Mouse (Mus musculus): ENCODE data around the gene Hck.

Hck gene

DNA sequence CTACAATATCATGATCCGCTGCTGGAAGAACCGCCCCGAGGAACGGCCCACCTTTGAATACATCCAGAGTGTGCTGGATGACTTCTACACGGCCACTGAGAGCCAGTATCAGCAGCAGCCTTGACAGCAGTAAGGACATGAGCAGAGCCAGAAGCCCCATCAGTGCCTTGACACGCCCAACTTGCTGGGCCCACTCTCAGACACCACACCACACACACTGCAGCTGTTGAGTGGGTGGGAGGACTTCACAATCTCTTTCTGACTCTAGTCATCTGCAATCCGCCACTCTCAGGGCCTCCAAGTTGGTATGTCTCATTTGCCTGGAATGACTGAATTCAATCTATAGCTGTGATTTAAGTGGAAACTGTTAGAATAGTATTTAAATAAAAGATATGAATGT is 42.8 kb downstream of the Hck start:
- no peak for DNase-seq (ENCODE audit: low read depth, low spot score)

DNA sequence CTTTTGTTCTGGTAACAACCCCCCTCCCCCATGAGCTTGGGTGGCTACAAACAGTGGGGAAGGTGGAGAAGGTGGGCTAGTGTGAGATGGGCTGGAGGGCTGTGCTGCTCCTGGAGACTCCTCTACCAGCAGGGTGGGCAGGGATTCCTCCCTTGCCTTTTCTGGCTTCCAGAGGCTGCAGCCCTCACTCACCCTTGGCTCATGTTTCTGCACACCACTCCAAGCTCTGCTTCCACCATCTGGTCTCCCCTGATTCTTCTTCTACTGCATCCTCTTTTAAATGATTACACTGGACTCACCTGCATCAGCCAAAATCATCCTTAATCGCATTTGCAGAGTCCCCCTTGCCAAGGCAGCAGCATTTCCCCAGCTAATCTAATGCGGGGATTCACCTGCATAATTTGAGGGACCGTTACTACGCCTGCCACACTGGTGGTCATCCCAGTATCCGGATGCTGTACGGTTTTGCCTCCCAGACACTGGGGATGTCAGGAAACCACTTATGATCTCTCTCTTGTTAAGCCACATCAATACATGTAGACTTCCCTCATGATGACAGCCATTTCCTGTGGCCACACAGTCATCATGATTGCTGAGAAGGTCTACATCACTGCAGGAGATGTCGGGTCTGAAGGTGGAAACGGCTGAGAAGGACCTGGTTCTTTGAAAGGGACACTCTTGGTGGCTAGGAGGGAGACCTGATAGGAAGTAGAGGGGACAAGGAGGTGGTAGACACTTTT is 43.8 kb downstream of the Hck start:
- no peak for DNase-seq (ENCODE audit: low read depth, low spot score)

DNA sequence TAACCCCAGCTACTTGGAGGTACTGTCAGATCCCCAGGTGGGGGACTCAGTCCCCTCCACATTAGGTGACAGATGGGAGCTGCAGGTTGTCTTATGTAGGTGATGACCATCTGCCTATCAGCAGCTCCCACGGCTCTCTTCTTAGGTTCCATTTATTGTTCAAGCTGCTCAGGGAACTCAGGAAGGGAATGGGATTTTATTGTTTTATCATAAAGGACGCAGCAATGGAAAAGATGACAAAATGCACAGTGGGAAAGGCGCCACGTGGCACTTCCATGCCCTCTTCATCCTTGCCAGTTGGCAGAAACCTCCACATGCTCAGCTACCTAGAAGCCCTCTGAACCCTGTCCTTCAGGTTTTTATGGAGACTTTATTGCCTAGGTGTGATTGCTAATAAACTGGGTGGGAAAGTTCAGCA is 44.8 kb downstream of the Hck start:
- DNase-seq (ENCODE audit: low read depth, low spot score): no peak

DNA sequence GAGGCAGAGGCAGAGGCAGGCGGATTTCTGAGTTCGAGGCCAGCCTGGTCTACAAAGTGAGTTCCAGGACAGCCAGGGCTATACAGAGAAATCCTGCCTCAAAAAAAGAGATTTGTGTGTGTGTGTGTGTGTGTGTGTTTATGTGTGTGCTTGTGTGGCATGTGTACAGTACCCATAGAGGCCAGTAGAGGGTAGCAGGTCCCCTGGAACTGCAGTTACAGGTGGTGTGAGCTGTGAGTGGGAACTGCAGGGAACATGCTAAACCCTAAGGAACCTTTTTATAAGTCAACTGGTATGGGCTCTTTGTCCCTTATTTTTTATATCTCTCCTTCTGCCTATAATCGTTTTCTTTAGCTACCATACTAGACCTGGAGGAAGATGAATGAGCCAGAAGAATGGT is 49.0 kb downstream of the Hck start:
- DNase-seq (ENCODE audit: low read depth, low spot score): peak; percentile 77

DNA sequence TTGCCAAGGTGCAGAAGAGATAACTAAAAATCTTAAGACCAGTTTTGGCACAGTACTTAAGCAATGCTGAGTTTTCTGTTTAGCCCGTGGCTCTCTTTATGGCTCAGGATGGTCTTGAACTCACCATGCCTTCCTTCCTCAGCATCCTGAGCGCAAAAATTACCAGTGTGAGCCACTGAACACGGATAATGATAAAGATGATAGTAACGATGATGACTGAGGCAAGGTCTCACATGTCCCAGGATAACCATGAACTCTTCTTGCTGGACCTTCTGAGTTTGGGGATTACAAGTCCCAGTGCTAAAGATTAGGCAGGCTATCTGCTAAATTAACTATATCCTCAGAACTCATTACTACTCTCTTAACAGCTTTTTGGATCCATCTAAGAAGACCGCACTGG is 51.9 kb downstream of the Hck start:
- DNase-seq (ENCODE audit: low read depth, low spot score): no peak

DNA sequence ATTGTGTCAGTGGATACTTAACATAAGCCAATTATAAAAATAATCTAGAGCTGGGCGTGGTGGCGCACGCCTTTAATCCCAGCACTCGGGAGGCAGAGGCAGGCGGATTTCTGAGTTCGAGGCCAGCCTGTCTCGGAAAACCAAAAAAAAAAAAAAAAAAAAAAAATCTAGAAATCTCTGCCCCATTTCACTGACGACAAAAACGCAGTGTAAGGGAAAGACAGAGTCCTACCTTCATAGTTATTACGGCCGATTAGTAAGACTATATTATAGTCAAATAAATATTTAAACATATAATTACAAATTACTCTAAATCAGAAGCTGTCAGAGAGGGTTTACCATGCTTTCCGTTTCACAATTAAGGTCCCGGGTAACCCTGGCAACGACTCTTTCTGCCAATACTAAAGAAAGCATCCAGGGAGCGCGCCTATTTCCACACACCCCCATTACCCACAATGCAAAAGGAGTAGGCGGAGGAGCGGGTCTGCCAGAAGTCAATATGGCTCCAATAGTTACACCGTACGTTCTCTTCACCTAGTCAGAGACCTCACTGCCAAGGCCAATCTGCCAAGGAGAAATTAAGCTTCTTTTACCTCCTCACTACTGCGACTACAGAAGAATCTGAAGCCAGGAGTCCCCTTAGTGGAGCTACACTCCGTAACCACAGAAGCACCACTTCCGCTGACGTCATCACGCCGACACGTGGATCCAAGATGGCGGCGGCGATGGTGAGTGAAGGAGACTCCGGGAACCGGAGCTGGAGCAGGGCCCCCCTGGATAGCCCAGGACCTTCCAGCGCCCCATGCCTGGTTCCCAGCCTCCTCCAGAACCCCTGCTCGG is 52.8 kb downstream of the Hck start, which contains the start of gene Tm9sf4:
Gene Tm9sf4, plus strand, starts transcription at position 460 of the 840 bp plus-strand sequence.
- DNase-seq (ENCODE audit: low read depth, low spot score): peak; percentile 97

DNA sequence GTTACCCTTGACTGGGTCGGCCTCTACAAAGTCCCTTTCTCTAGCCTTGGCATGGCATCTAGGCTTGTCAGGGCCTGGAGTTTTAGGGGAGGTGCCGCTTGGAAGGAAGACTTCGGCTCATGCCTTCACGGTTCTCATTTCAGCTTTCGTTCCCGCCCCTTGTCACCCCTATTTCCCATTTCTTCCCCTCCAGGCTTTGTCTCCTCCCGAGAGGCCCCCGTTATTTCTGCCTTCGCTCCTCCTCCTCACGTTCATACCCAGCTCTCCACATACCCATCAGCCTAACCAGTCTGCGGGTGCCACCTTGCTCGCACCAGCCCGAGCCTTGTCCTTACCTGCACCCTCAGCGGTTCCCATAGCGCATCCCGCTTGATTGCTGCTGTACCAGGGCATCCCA is 53.4 kb downstream of the Hck start:
- DNase-seq (ENCODE audit: low read depth, low spot score): no peak

DNA sequence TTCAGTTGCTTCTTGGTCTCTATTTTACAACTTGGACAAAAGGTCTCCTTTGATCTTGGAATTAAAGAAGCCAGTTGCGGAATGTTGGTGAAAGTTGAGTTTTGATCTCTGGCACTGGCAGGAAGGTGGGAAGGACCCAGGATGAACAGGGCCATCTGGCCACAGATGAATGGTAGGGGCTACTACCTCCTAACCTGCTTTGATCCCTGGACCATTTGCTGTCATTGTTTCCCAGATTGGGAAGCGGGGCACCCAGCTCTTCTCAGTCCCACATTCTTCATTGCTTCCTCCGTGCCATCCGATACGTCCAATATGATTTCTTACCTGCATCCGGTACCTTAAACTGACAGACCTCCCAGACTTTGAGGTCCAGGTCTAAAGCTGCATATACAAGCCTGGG is 58.9 kb downstream of the Hck start:
- peak; percentile 15 for DNase-seq (ENCODE audit: low read depth, low spot score)

DNA sequence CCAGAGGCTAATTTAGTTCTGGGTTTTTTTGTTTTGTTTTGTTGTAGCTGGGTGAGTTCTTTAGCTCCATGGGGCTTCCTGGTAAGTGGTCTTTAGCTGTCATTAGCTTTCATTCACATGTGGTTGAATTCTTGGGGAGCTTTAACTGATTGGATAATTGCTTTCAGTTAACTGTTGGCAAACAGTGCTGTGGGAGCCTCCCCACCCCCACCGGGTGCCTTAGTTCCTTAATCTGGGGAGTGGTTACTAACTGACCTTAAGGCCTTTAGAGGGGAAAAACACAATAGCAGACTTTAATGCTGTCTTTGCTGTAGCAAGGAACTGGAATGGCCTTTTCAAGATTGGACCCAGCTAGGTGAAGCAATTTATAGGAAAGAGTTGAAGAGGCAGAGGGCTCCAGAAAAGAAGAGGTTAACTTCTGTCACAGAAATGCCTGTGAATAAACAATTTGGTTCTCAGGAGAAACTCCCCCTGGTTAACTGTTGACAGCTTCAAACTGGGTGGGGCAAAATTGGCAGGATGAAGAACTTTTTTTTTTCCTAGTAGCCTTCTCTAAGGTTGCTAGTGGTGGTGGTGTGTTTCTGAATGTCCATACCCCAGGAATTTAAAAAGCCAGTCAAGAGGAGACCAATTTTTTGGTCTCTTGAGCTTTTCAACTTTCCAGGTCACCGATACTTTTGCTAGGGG is 60.0 kb downstream of the Hck start:
- DNase-seq (ENCODE audit: low read depth, low spot score): peak; percentile 96

DNA sequence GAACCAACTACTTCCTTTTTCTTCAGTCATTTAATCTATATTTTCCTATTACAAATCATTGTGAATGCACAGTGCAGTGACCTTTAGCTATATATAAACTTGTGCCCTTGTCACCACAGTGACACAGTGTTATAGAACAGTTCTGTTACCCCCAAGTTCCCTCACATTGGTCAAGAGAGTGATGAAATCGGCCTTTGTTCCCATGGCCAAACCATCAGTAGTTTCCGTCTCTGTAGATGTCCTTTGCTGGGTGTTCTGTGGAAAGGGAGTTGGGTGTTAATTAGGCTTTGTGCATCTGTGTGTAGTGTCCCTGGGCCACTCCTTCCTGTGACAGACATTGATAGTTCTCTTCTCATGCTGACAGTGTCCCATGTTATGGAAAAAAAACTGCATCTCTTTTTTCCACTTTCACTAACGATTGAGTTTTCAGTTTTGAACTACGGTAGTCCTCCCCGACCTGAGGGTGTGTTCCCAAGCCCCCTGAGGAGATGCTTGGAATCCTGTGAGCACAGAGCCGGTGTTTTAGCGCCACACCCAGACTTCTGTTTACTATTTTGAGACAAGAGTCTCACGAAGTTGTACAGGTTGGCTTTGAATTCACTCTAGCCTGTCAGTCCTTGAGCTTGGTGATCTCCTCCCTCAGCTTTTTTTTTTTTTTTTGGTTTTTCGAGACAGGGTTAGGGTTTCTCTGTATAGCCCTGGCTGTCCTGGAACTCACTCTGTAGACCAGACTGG is 62.4 kb downstream of the Hck start:
- peak; percentile 77 for DNase-seq (ENCODE audit: low read depth, low spot score)

DNA sequence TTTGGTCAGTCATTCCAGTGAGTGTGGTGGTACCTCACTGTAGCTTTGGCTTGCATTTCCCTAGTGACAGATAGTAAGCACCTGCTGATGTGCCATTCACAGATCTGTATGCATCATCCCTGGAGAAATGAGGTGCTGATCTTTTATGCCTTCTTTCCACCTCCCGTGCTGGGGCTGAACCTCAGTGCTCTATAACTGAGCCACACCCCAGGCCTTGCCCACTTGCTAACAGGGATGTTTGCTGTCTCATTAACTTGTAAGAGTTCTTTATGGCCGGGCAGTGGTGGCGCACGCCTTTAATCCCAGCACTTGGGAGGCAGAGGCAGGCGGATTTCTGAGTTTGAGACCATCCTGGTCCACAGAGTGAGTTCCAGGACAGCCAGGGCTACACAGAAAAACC is 63.7 kb downstream of the Hck start:
- DNase-seq (ENCODE audit: low read depth, low spot score): peak; percentile 52

DNA sequence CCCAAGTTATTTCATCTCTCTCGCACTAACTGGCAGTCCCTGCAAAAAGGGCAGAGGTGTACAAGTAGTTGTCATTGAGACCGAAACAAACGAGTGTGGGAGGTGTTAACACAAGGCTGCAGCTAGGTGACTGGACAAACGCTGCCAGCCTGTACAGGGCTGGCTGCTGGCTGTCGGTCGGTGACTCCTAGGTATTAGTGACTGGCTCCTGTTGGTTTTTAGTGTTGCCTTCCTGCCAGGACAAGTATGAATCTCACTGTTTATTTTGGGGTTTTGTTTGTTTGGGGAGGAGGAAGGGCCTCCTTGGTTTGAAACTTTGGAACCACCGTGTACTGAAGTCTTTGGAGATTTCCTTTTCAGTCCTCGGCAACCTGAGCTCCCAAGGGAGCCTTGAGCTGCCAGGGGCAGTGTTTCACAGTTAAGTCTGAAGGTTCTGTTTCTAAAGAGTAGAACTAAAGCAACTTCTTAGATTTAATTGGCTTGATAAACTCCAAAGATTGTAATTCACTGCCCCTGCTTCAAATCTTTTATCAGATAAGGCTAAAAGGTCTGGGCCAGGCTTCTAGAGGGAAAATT is 67.8 kb downstream of the Hck start:
- DNase-seq (ENCODE audit: low read depth, low spot score): no peak

DNA sequence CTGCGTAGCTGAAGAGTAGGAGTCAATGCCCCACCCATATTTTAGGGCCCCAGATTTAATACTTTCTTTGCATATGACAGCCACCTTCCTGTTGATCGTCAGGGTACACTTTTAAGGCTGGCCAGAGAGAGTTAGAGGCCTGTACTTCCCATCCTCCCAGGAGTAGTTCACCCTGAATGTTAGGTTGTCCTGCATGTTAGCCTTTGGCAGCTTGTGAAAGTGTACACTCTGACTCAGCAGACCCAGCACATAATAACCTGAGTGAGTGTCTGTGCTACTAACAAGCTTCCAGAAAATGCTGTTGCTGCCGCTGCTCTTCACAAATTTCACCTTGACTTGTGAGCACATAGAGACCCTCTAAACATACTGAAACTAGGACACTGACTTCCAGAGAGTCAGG is 68.9 kb downstream of the Hck start:
- DNase-seq (ENCODE audit: low read depth, low spot score): no peak

DNA sequence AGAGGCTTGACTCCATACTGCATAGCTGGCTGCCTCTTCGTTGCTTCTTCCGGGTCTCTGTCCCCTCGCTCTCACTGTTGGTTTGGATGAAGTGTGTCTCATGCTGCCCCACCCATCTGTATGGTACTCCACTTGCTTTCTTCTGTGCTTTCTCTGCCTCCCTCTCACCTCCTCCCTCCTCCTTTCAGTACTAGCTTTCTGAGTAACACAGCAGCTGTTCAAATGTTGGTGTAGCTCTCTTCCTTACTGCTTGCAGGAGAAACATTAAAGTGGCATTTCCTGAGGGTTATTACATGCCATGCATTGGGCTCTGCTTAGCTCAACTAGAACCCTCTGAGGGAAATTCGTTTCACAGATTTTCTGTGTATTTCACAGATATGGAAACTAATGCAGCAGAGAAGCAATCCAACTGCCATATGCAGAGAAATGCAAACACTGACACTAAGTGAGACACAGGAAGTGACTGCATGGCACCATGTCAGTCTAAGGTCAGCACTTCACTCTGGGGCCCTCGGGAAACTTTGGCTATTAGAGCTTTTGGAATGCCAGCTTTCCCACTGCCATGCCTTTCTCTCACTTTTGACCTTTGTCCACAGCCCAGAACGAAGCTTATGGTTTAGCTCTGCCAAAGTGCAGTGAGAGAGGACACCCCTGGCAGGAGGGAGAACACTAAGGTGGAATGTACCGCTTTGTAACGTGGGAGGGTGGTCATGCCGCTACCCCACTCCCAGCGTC is 71.0 kb downstream of the Hck start:
- DNase-seq (ENCODE audit: low read depth, low spot score): no peak

DNA sequence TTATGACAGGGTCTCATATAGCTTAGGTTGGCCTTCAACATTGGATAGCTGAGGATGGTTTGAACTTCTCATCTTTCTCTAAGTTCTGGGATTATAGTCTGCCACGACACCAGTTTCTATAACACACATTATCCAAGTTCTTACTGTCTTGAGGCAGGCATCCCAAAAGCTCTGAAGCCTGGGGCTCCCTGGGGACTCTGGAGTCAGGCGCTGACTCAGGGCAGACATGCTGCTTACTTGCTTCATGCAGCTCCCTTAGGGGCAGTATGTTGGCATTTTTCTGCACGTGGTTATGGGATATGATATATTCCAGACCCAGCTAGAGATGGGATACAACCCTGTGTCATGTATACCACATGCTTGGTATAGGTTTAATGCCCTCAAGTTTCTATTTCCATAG is 71.7 kb downstream of the Hck start:
- no peak for DNase-seq (ENCODE audit: low read depth, low spot score)

DNA sequence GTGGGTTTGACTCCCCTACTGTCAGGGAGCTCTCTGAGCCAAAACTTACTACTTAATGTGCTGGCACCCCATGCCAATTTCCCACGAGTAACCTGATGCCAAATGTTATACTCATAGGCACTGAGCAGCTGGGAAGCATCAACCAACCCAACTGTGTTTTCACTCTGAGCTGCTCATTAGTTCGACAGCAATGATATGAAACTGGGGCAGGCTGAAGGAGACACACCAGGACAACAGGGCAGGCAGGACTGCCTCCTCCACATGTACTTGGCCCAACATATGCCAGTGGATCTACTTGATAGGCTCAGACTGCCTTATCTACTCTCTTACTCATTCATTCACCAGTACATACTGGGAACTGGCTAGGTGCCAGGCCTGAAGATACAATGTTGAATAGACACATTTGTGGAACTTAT is 77.9 kb downstream of the Hck start:
- no peak for DNase-seq (ENCODE audit: low read depth, low spot score)

DNA sequence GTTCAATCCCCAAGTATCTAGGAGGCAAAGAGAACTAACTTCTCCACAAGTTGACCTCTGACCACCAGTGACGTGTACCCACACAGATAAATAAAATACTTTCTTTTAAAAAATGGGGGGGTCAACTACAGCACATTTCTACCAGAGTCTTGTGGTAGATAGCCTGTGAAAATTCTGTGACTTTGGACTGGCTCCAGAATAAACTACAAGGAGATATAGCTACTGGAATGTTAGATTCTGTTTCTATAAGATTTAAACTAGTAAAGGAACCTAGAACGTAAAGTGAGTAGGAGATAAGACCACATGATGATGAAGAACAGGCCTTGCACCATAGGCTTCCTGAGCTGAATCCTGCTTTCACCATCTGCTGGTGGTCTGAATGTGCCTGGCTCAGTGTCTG is 79.6 kb downstream of the Hck start:
- DNase-seq (ENCODE audit: low read depth, low spot score): no peak

DNA sequence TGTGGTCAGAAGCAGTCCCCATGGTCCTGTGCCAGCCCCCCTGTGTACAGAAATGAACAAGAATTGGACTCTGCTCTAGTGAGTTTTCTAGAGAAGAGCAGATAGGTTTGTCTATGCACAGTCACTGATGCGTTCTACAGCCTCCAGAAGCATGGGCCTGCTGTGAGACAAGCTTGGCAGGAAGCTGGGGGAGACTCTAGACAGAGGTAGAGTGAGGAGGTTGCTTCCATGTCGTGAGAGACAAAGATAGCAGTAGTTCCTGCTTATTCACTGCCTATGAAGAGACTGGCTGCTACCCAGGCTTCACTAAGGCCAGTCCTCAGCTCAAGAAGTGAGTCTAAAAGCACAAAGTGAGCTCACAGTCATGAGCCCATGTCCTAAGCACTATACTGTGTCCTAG is 83.0 kb downstream of the Hck start:
- DNase-seq (ENCODE audit: low read depth, low spot score): no peak

DNA sequence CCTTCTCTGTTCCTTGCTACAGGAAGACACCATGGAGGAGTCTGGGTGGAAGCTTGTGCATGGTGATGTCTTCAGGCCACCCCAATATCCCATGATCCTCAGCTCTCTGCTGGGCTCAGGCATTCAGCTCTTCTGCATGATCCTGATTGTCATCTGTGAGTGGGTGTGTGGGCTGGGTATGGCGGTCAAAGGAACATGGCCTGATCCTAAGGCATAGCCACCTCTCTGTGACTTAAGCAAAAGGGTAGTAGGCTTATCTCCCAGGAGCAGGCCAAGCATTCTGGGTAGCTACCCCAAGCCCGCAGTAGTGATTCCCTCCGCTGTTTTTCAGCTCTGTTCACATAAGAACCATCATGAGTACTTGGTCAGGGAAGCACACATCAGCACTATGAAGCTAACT is 86.0 kb downstream of the Hck start:
- DNase-seq (ENCODE audit: low read depth, low spot score): no peak

DNA sequence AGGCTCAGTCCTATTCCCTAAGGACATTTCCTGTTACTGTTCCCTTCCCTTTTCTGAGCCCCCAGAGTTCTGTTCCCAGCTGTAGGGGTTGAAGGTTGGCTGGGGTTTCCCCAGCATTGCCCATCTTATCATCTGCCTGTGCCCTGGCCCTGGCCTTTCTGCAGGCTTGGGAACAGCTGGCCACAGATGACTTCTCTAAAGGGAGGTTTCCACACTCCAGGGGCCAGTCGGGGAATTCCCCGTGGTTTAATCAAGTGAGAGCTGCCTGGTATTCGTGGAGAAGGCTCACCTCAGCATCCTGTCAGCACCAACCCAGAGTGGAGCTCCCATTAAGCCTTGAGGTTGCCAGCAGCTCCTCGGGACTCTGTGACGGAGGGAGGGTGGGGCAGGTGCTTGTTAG is 90.2 kb downstream of the Hck start:
- DNase-seq (ENCODE audit: low read depth, low spot score): no peak

DNA sequence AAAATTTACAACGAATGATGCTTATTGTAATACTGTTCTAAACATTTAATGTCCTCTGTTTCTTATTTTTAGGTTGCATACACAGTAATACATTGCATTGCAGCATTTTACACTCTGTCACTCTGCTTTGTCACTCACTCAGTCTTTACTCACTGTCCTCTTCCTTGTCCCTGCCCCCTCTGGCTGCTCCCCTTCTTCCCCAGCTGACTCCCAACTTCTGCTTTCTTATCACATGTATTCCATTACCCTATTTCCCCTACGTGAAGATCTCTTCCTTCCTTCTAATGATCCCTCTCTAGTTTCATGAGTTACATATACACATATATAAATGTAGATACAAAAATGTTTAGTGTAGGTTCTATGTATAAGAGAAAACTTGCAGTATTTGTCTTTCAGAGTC is 90.8 kb downstream of the Hck start:
- DNase-seq (ENCODE audit: low read depth, low spot score): no peak
